Mouse (Mus musculus) layer of hippocampus, postnatal 10 days (tissue): ENCODE results near the gene Timm44. TPM values are rescaled to one million over a fixed set of nuclear protein-coding genes. Genes with fewer than 3 reads are reported as not detected.

ENCODE experiments used
- DNase-seq, 2 experiments: peaks; one replicate each; pipeline ENCODE4 v3.0.0; 2021; ENCODE audit warnings: low spot score in 2 of 2
- total RNA-seq, 2 experiments: library from RNA; stranded (reverse); gene quantifications; 2 replicates each; pipeline ENCODE4 v1.2.3; 2021

Gene Timm44
- total RNA-seq, 2 experiments from 2014 or later: 70.8 to 77.2 TPM

GRCm38 (mm10) chr8:4238434-4239192, 37.1 kb downstream of the Timm44 start, which contains the start of the genes Map2k7 and Gm49320:
TSS of gene Map2k7 (plus strand) at chr8:4238740.
TSS of gene Gm49320 (plus strand) at chr8:4238865.
- peak; percentile 99 to 100 for DNase-seq

GRCm38 (mm10) chr8:4237814-4238433, 37.8 kb downstream of the Timm44 start:
- DNase-seq: no peak

GRCm38 (mm10) chr8:4230612-4231351, 44.9 kb downstream of the Timm44 start:
- DNase-seq: no peak

- no peak for DNase-seq
Measured at GRCm38 (mm10) chr8:4229784-4230183, 45.9 kb downstream of the Timm44 start.

- DNase-seq: no peak
Measured at GRCm38 (mm10) chr8:4227919-4228318, 47.8 kb downstream of the Timm44 start.

GRCm38 (mm10) chr8:4226739-4227347, 48.9 kb downstream of the Timm44 start, which contains the start of gene Lrrc8e:
TSS of gene Lrrc8e (plus strand) at chr8:4226827.
- DNase-seq: no peak

- DNase-seq: no peak
Measured at GRCm38 (mm10) chr8:4226323-4226722, 49.4 kb downstream of the Timm44 start.

- no peak for DNase-seq
Measured at GRCm38 (mm10) chr8:4222059-4222458, 53.7 kb downstream of the Timm44 start.

- DNase-seq: no peak
Measured at GRCm38 (mm10) chr8:4219617-4220016, 56.1 kb downstream of the Timm44 start.

- DNase-seq: peak; percentile 75 to 81
Measured at GRCm38 (mm10) chr8:4216791-4217621, 58.7 kb downstream of the Timm44 start, which contains the start of gene Prr36. TSS of gene Prr36 (minus strand) at chr8:4217459.

GRCm38 (mm10) chr8:4216296-4216695, 59.4 kb downstream of the Timm44 start:
- DNase-seq: no peak

- no peak for DNase-seq
Measured at GRCm38 (mm10) chr8:4214006-4214980, 61.4 kb downstream of the Timm44 start.

- peak; percentile 46 to 67 for DNase-seq
Measured at GRCm38 (mm10) chr8:4213210-4214005, 62.3 kb downstream of the Timm44 start.

GRCm38 (mm10) chr8:4212809-4213209, 62.9 kb downstream of the Timm44 start:
- DNase-seq: no peak

GRCm38 (mm10) chr8:4211097-4211496, 64.6 kb downstream of the Timm44 start:
- peak in 1 of 2 experiments; percentile 16 for DNase-seq
